ENCODE assay signal across 33 mouse cellular contexts in genomic region chr7:105395131-105395820, GRCm38 (mm10). TPM values are rescaled to one million over a fixed set of nuclear protein-coding genes. Genes with fewer than 3 reads are reported as not detected.
DNase-seq lines count a peak whose midpoint lies in the region; TF ChIP-seq lines count a peak whose summit lies in the region.
"Had no signal": no experiment of that assay in that cellular context is flagged by ENCODE, and none has a peak within 500 bp of the region (broad histone marks: within the 10 kb centered on the region; RNA-seq: fewer than 3 reads in every experiment).

No protein-coding gene starts in this region.

- no peaks in the 10 kb centered on the region for H3K27me3 ChIP-seq in liver, adult 2 months (ENCODE audit: control insufficient read depth, insufficient read depth, low read length)
- no peaks in the 10 kb centered on the region for H3K27me3 ChIP-seq in MEL (ENCODE audit: control insufficient read depth in 1 of 2, insufficient read depth in 2 of 2, low read length in 2 of 2)
- H3K27me3 ChIP-seq: CH12.LX; embryonic facial prominence, embryonic 13.5 days; forebrain, embryonic 12.5 days; limb, embryonic 13.5 days; liver, embryonic 15.5 days; neural tube, embryonic 13.5 days had no signal

- TF ChIP-seq POLR2A in liver, adult 2 months (IDR thresholded peaks at IDR 0.05; ENCODE audit: extremely low read depth, insufficient read depth, low read length), result no peak
- no peak for TF ChIP-seq POLR2A in MEL (IDR thresholded peaks at IDR 0.05; ENCODE audit: control insufficient read depth in 1 of 2, insufficient read depth in 1 of 2, low read depth in 1 of 2, low read length in 2 of 2, poor library complexity in 1 of 2)

- H3K9me3 ChIP-seq in MEL (replicated peaks; ENCODE audit: insufficient read depth, low read length), result no peaks in the 10 kb centered on the region
- H3K9me3 ChIP-seq: embryonic facial prominence, embryonic 13.5 days; forebrain, embryonic 12.5 days; G1E; heart, embryonic 10.5 days; hindbrain, embryonic 10.5 days; limb, embryonic 13.5 days; liver, embryonic 15.5 days; neural tube, embryonic 13.5 days had no signal

- no peak for TF ChIP-seq CTCF in liver, adult 2 months (IDR thresholded peaks at IDR 0.05; ENCODE audit: low read depth, low read length)
- no peak for TF ChIP-seq CTCF in MEL (IDR thresholded peaks at IDR 0.05 in 2 of 3, conservative IDR thresholded peaks at IDR 0.05 in 1 of 3; ENCODE audit: control insufficient read depth in 1 of 3, insufficient read depth in 1 of 3, low read depth in 2 of 3, low read length in 3 of 3, poor library complexity in 1 of 3, severe bottlenecking in 1 of 3)

- H3K79me2 ChIP-seq in liver, adult 2 months (ENCODE audit: control insufficient read depth, insufficient read depth, low read length), result peaks cover 5% of the 10 kb centered on the region; the same call in 1 of the 2 replicates
- H3K79me2 ChIP-seq in MEL (ENCODE audit: control insufficient read depth, insufficient read depth, low read length, poor library complexity), result no peaks in the 10 kb centered on the region; the same call in 1 of the 2 replicates

- peak; percentile 70 for DNase-seq in liver, adult 2 months (ENCODE audit: extremely low read depth, low read depth, low spot score)
- DNase-seq in liver (no peak), 416B (ENCODE audit: low read depth) (peak; percentile 11), MEL (ENCODE audit: low read depth, low spot score) (peak; percentile 23)
- DNase-seq in naive thymus-derived CD4-positive, alpha-beta T cell, adult 2 months (ENCODE audit: low read depth), result peak; percentile 52
- no peak for DNase-seq in right cerebral cortex, postnatal 25 days
- DNase-seq in frontal cortex, adult 2 months (ENCODE audit: extremely low spot score in 1 of 2, low spot score in 1 of 2), result no peak
- DNase-seq: adrenal gland, adult 8-10 months; embryo, embryonic 11 days; lung, postnatal 4 days; midbrain, embryonic 14.5 days; retina, postnatal 1 day; thymus, postnatal 36 days had no signal

- no peak for TF ChIP-seq EP300 in MEL (IDR thresholded peaks at IDR 0.05; ENCODE audit: low read depth in 1 of 2, low read length in 2 of 2)

- peak overlapping the region; percentile 84 for H3K27ac ChIP-seq in liver, adult 2 months (replicated peaks; ENCODE audit: insufficient read depth, low read depth, low read length)
- H3K27ac ChIP-seq in MEL (ENCODE audit: control insufficient read depth, low read depth, low read length), result no peak overlapping the region
- H3K27ac ChIP-seq: embryonic facial prominence, embryonic 13.5 days; forebrain, embryonic 12.5 days; heart, embryonic 10.5 days; hindbrain, embryonic 10.5 days; hindbrain, postnatal 0 days; limb, embryonic 13.5 days; liver, embryonic 15.5 days; neural tube, embryonic 13.5 days had no signal

- H3K4me1 ChIP-seq in liver, adult 2 months (ENCODE audit: control insufficient read depth, insufficient read depth, low read length), result peaks cover 9% of the 10 kb centered on the region
- peaks cover 0 to 11% of the 10 kb centered on the region in 2 experiments; a peak in 2 of 4 replicates for H3K4me1 ChIP-seq in MEL (ENCODE audit: control insufficient read depth in 1 of 2, insufficient read depth in 2 of 2, low read length in 2 of 2)

- H3K36me3 ChIP-seq in liver, adult 2 months (ENCODE audit: control insufficient read depth, insufficient read depth, low read length), result peaks cover 5% of the 10 kb centered on the region
- H3K36me3 ChIP-seq in MEL (ENCODE audit: control insufficient read depth in 1 of 2, insufficient read depth in 2 of 2, low read length in 2 of 2), result peaks cover 0 to 23% of the 10 kb centered on the region in 2 experiments; a peak in 3 of 4 replicates
- H3K36me3 ChIP-seq: liver, embryonic 15.5 days had no signal

- TF ChIP-seq RAD21 in MEL (IDR thresholded peaks at IDR 0.05; ENCODE audit: low read depth, low read length), result no peak

- no peak overlapping the region for H3K4me3 ChIP-seq in liver, adult 2 months (ENCODE audit: insufficient read depth, low read depth, low read length)
- no peak overlapping the region for H3K4me3 ChIP-seq in MEL (ENCODE audit: control insufficient read depth in 1 of 2, insufficient read depth in 1 of 2, low read depth in 2 of 2, low read length in 2 of 2)
- H3K4me3 ChIP-seq: embryonic facial prominence, embryonic 13.5 days; erythroblast, embryonic 14.5 days; forebrain, embryonic 12.5 days; heart, embryonic 10.5 days; hindbrain, embryonic 10.5 days; limb, embryonic 13.5 days; liver, embryonic 15.5 days; neural tube, embryonic 13.5 days had no signal

- no peak overlapping the region for H3K9ac ChIP-seq in liver, adult 2 months (ENCODE audit: low read depth, low read length)
- H3K9ac ChIP-seq in MEL (ENCODE audit: control insufficient read depth, low read depth, low read length, poor library complexity, severe bottlenecking), result no peak overlapping the region
- H3K9ac ChIP-seq: embryonic facial prominence, embryonic 13.5 days; forebrain, embryonic 12.5 days; limb, embryonic 13.5 days; liver, embryonic 15.5 days; neural tube, embryonic 13.5 days had no signal

TF ChIP-seq in MEL, 35 proteins besides CTCF, POLR2A, EP300 and RAD21:
- no peak for TF ChIP-seq CHD2 (IDR thresholded peaks at IDR 0.05; ENCODE audit: low read length)
- no peak for TF ChIP-seq USF2 (IDR thresholded peaks at IDR 0.05; ENCODE audit: borderline replicate concordance in 1 of 2, insufficient read depth in 1 of 2, low read depth in 1 of 2, low read length in 2 of 2)
- TF ChIP-seq ETS1 (IDR thresholded peaks at IDR 0.05; ENCODE audit: low read depth, low read length), result no peak
- no peak for TF ChIP-seq E2F4 (IDR thresholded peaks at IDR 0.05; ENCODE audit: borderline replicate concordance, low read depth, low read length)
- no peak for TF ChIP-seq TCF12 (IDR thresholded peaks at IDR 0.05; ENCODE audit: low read depth, low read length)
- TF ChIP-seq ZKSCAN1 (IDR thresholded peaks at IDR 0.05; ENCODE audit: low read depth, low read length), result no peak
- no peak for TF ChIP-seq USF1 (IDR thresholded peaks at IDR 0.05; ENCODE audit: low read depth, low read length)
- TF ChIP-seq JUND (IDR thresholded peaks at IDR 0.05; ENCODE audit: low read depth, low read length), result no peak
- TF ChIP-seq RCOR1 (IDR thresholded peaks at IDR 0.05; ENCODE audit: low read depth, low read length), result no peak
- TF ChIP-seq MYB (IDR thresholded peaks at IDR 0.05; ENCODE audit: low read depth, low read length), result no peak
- TF ChIP-seq SIN3A (IDR thresholded peaks at IDR 0.05; ENCODE audit: low read length), result no peak
- no peak for TF ChIP-seq NELFE (IDR thresholded peaks at IDR 0.05; ENCODE audit: low read depth, low read length)
- no peak for TF ChIP-seq TBP (IDR thresholded peaks at IDR 0.05; ENCODE audit: low read depth, low read length)

RNA-seq across cellular contexts. Expression of gene Fam160a2, which starts 4.6 kb away (rescaled TPM):
- total RNA-seq in liver, adult 2 months (2014; rRNA removed), result 4.5 and 7.7 TPM in 2 replicates
- 16.3 and 26.8 TPM in 2 replicates for polyA plus RNA-seq in liver, adult 2 months (2012; rRNA removed)
- total RNA-seq in MEL (2012; rRNA removed), result 6.2 and 7.8 TPM in 2 replicates
- polyA plus RNA-seq in MEL (2012; ENCODE audit: insufficient read depth in 1 of 2, insufficient read length in 2 of 2, low read depth in 1 of 2, low replicate concordance in 2 of 2, missing spikeins in 1 of 2), result 10 to 100 TPM in 1 of 2 experiments, not detected in 1; 17.7 TPM
- 41.3 and 45.9 TPM in 2 replicates for polyA plus RNA-seq in frontal cortex, adult 2 months (2012; rRNA removed)

RNA-seq across cellular contexts. Expression of gene Cnga4, which starts 9.1 kb away (rescaled TPM):
- not detected in 2 replicates for total RNA-seq in liver, adult 2 months (2014; rRNA removed)
- 0.04 TPM in 2 replicates for polyA plus RNA-seq in liver, adult 2 months (2012; rRNA removed)
- total RNA-seq in MEL (2012; rRNA removed), result not detected in 2 replicates
- not detected for polyA plus RNA-seq in MEL (2012; ENCODE audit: insufficient read depth in 1 of 2, insufficient read length in 2 of 2, low read depth in 1 of 2, low replicate concordance in 2 of 2, missing spikeins in 1 of 2)
- polyA plus RNA-seq in frontal cortex, adult 2 months (2012; rRNA removed), result 1.5 and 1.8 TPM in 2 replicates
- total RNA-seq: adrenal gland, adult 8-10 months; CH12.LX; G1E; gastrocnemius, adult 8-10 months; megakaryocyte-erythroid progenitor cell, adult 5-6 weeks had no signal
- polyA plus RNA-seq: activated CD4-positive, CD25-positive, alpha-beta regulatory T cell, adult 4 months; embryonic facial prominence, embryonic 13.5 days; erythroblast, embryonic 14.5 days; G1E; heart, embryonic 10.5 days; heart, postnatal 0 days; kidney, embryonic 14.5 days; limb, embryonic 13.5 days; liver, embryonic 15.5 days; lung, embryonic 16.5 days; stomach, embryonic 16.5 days had no signal

RNA-seq across cellular contexts. Expression of gene Gm5901, which starts 20.4 kb away (rescaled TPM):
- total RNA-seq in liver, adult 2 months (2014; rRNA removed), result not detected in 2 replicates
- polyA plus RNA-seq in liver, adult 2 months (2012; rRNA removed), result 0.07 TPM in 1 of 2 replicates, not detected in the other
- 0.31 TPM in 1 of 2 replicates, not detected in the other for total RNA-seq in MEL (2012; rRNA removed)
- polyA plus RNA-seq in MEL (2012; ENCODE audit: insufficient read depth in 1 of 2, insufficient read length in 2 of 2, low read depth in 1 of 2, low replicate concordance in 2 of 2, missing spikeins in 1 of 2), result 1 to 10 TPM in 1 of 2 experiments, not detected in 1; 1.7 TPM
- polyA plus RNA-seq in frontal cortex, adult 2 months (2012; rRNA removed), result 0.08 TPM in 1 of 2 replicates, not detected in the other
- total RNA-seq: adrenal gland, adult 8-10 months; gastrocnemius, adult 8-10 months; hindbrain, postnatal 0 days; left cerebral cortex, postnatal 25 days; megakaryocyte-erythroid progenitor cell, adult 5-6 weeks had no signal
- polyA plus RNA-seq: activated CD4-positive, CD25-positive, alpha-beta regulatory T cell, adult 4 months; embryonic facial prominence, embryonic 13.5 days; erythroblast, embryonic 14.5 days; forebrain, embryonic 12.5 days; G1E; heart, embryonic 10.5 days; heart, postnatal 0 days; hindbrain, embryonic 10.5 days; hindbrain, postnatal 0 days; kidney, embryonic 14.5 days; limb, embryonic 13.5 days; liver, embryonic 15.5 days; lung, embryonic 16.5 days; midbrain, embryonic 14.5 days; neural tube, embryonic 13.5 days; stomach, embryonic 16.5 days had no signal

RNA-seq across cellular contexts. Expression of gene Olfr692, which starts 27.2 kb away (rescaled TPM):
- total RNA-seq in liver, adult 2 months (2014; rRNA removed), result not detected in 2 replicates
- polyA plus RNA-seq in liver, adult 2 months (2012; rRNA removed), result not detected in 2 replicates
- not detected in 2 replicates for total RNA-seq in MEL (2012; rRNA removed)
- not detected for polyA plus RNA-seq in MEL (2012; ENCODE audit: insufficient read depth in 1 of 2, insufficient read length in 2 of 2, low read depth in 1 of 2, low replicate concordance in 2 of 2, missing spikeins in 1 of 2)
- not detected in 2 replicates for polyA plus RNA-seq in frontal cortex, adult 2 months (2012; rRNA removed)
- total RNA-seq: adrenal gland, adult 8-10 months; CH12.LX; G1E; gastrocnemius, adult 8-10 months; hindbrain, postnatal 0 days; left cerebral cortex, postnatal 25 days; megakaryocyte-erythroid progenitor cell, adult 5-6 weeks had no signal
- polyA plus RNA-seq: activated CD4-positive, CD25-positive, alpha-beta regulatory T cell, adult 4 months; embryonic facial prominence, embryonic 13.5 days; erythroblast, embryonic 14.5 days; forebrain, embryonic 12.5 days; G1E; gonadal fat pad, adult 2 months; heart, embryonic 10.5 days; heart, postnatal 0 days; hindbrain, embryonic 10.5 days; hindbrain, postnatal 0 days; kidney, embryonic 14.5 days; limb, embryonic 13.5 days; liver, embryonic 15.5 days; lung, embryonic 16.5 days; midbrain, embryonic 14.5 days; neural tube, embryonic 13.5 days; stomach, embryonic 16.5 days had no signal

RNA-seq across cellular contexts. Expression of gene Cckbr, which starts 30.3 kb away (rescaled TPM):
- total RNA-seq in liver, adult 2 months (2014; rRNA removed), result not detected in 2 replicates
- polyA plus RNA-seq in liver, adult 2 months (2012; rRNA removed), result not detected in 2 replicates
- not detected in 2 replicates for total RNA-seq in MEL (2012; rRNA removed)
- not detected for polyA plus RNA-seq in MEL (2012; ENCODE audit: insufficient read depth in 1 of 2, insufficient read length in 2 of 2, low read depth in 1 of 2, low replicate concordance in 2 of 2, missing spikeins in 1 of 2)
- 72.2 and 80.3 TPM in 2 replicates for polyA plus RNA-seq in frontal cortex, adult 2 months (2012; rRNA removed)
- total RNA-seq: CH12.LX; gastrocnemius, adult 8-10 months; megakaryocyte-erythroid progenitor cell, adult 5-6 weeks had no signal
- polyA plus RNA-seq: activated CD4-positive, CD25-positive, alpha-beta regulatory T cell, adult 4 months; erythroblast, embryonic 14.5 days; G1E; heart, postnatal 0 days; liver, embryonic 15.5 days had no signal

Comparison
In these comparisons a context has a peak if more than half of its experiments do, and no peak if none do; other contexts are left out.
1. DNase-seq: peak in liver, adult 2 months (single experiment), 416B (single experiment), MEL (single experiment) and naive thymus-derived CD4-positive, alpha-beta T cell, adult 2 months (single experiment); none in liver (single experiment), right cerebral cortex, postnatal 25 days (single experiment) and frontal cortex, adult 2 months (0 of 2).